Mouse (Mus musculus): ENCODE measurements around the gene Adgrv1. TPM values are rescaled to one million over a fixed set of nuclear protein-coding genes. Genes with fewer than 3 reads are reported as not detected.

Gene Adgrv1
- polyA plus RNA-seq, 1 experiment from 2014 or later = 2.0 TPM

DNA sequence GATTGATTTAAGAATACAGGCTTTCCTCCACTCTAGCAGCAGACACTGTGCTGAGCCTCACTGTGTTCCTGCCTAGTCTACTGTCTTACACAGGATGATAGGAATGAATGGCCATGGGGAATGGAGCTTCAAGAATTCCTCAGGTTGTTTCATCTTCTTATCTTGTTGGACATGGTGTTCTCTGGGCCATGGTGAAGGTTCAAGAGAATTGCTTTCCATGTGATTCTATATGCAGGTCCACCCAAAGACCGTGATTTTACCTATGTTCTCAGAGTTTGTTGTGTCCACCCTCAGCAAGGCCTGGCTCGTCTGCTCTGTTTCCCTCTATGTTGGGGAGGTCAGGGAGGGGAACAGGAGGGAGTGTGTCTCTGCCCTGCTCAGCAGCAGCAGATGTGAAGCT, 26.0 kb downstream of the Adgrv1 start:
- WGBS = 67% methylated on average over 2 of the region's 2 CpGs
- H3K9me3 ChIP-seq (replicated peaks) = no peaks in the 10 kb centered on the region; the same call in 1 of the 2 replicates
- H3K4me3 ChIP-seq (replicated peaks) = no peak overlapping the region
- H3K27ac ChIP-seq (replicated peaks) = no peak overlapping the region
- H3K27me3 ChIP-seq = no peaks in the 10 kb centered on the region
- ATAC-seq (ENCODE audit: insufficient number of reproducible peaks, low FRiP score, low TSS enrichment, low read depth) = no peak
- no peak overlapping the region for H3K4me2 ChIP-seq (replicated peaks)
- no peaks in the 10 kb centered on the region for H3K36me3 ChIP-seq
- no peaks in the 10 kb centered on the region for H3K4me1 ChIP-seq
- no peak overlapping the region for H3K9ac ChIP-seq

- H3K27me3 ChIP-seq = no peaks in the 10 kb centered on the region
- H3K9ac ChIP-seq = no peak overlapping the region
- 63% methylated on average over 9 of the region's 9 CpGs for WGBS
- H3K9me3 ChIP-seq (replicated peaks) = no peaks in the 10 kb centered on the region
- H3K4me1 ChIP-seq = no peaks in the 10 kb centered on the region
- no peak overlapping the region for H3K27ac ChIP-seq (replicated peaks)
- ATAC-seq (ENCODE audit: insufficient number of reproducible peaks, low FRiP score, low TSS enrichment, low read depth) = no peak
- H3K4me3 ChIP-seq (replicated peaks) = no peak overlapping the region
- no peak overlapping the region for H3K4me2 ChIP-seq (replicated peaks)
- no peaks in the 10 kb centered on the region for H3K36me3 ChIP-seq
Measured at GRCm38 (mm10) chr13:81596910-81597607, 35.9 kb downstream of the Adgrv1 start.

GRCm38 (mm10) chr13:81578692-81579091, 54.3 kb downstream of the Adgrv1 start:
- ATAC-seq (ENCODE audit: insufficient number of reproducible peaks, low FRiP score, low TSS enrichment, low read depth) = no peak
- Histone ChIP-seq H3K36me3 (no peaks in the 10 kb centered on the region), H3K4me2 (replicated peaks) (no peak overlapping the region), H3K9ac (no peak overlapping the region), H3K4me3 (replicated peaks) (no peak overlapping the region), H3K27ac (replicated peaks) (no peak overlapping the region), H3K9me3 (replicated peaks) (no peaks in the 10 kb centered on the region), H3K27me3 (no peaks in the 10 kb centered on the region), H3K4me1 (no peaks in the 10 kb centered on the region)
- WGBS = 90% methylated on average over 8 of the region's 8 CpGs

- Histone ChIP-seq H3K4me1 (peaks cover 6% of the 10 kb centered on the region; the same call in 1 of the 2 replicates), H3K9me3 (replicated peaks) (no peaks in the 10 kb centered on the region), H3K36me3 (no peaks in the 10 kb centered on the region), H3K4me3 (replicated peaks) (no peak overlapping the region), H3K9ac (no peak overlapping the region), H3K4me2 (replicated peaks) (no peak overlapping the region), H3K27me3 (no peaks in the 10 kb centered on the region), H3K27ac (replicated peaks) (no peak overlapping the region)
- no peak for ATAC-seq (ENCODE audit: insufficient number of reproducible peaks, low FRiP score, low TSS enrichment, low read depth)
- 64% methylated on average over 12 of the region's 12 CpGs for WGBS
Measured at GRCm38 (mm10) chr13:81570241-81570821, 62.6 kb downstream of the Adgrv1 start.

DNA sequence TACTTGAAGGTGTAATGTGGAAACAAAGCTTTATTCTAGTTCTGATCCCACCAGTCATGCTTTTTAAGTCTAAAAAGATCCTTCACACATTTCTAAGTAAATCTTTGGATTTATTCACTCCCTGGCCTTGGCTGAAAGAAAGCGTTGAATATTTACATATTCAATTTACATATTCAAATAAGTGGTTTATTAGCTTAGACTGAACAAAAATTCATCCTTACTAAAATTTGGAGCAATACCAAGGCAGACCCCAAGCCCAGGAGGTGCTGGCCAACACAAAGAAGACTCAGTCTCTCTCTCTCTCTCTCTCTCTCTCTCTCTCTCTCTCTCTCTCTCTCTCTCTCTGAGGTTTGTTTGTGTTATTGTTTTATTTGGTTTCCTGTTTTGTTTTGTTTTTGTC, 82.9 kb downstream of the Adgrv1 start:
- no peaks in the 10 kb centered on the region for H3K4me1 ChIP-seq
- H3K4me2 ChIP-seq (replicated peaks) = no peak overlapping the region
- H3K9me3 ChIP-seq (replicated peaks) = no peaks in the 10 kb centered on the region
- 74% methylated on average over 1 of the region's 1 CpGs for WGBS
- no peaks in the 10 kb centered on the region for H3K27me3 ChIP-seq
- no peaks in the 10 kb centered on the region for H3K36me3 ChIP-seq
- no peak for ATAC-seq (ENCODE audit: insufficient number of reproducible peaks, low FRiP score, low TSS enrichment, low read depth)
- H3K27ac ChIP-seq (replicated peaks) = no peak overlapping the region
- no peak overlapping the region for H3K4me3 ChIP-seq (replicated peaks)
- no peak overlapping the region for H3K9ac ChIP-seq

DNA sequence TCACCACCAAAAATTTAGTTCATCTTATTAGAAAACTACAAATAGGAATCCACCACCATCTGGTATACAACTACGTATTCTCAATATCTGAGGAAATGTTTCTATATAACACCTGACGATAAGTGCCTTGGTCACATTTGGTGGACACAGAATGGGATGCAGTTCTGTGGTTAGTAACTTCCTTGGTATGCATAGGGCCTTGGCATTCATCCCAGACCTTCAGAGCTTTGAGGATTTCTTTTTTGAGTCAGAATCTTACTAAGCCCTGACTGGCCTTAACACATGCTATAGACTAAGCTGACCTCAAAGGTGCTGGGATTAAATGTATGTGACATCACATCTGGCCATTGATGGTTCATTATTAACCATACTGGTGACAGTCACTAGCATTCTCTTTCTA, 98.0 kb downstream of the Adgrv1 start:
- no peaks in the 10 kb centered on the region for H3K4me1 ChIP-seq
- H3K4me2 ChIP-seq (replicated peaks) = no peak overlapping the region
- H3K36me3 ChIP-seq = no peaks in the 10 kb centered on the region
- H3K4me3 ChIP-seq (replicated peaks) = no peak overlapping the region
- H3K9ac ChIP-seq = no peak overlapping the region
- H3K27me3 ChIP-seq = no peaks in the 10 kb centered on the region
- 76% methylated on average over 2 of the region's 2 CpGs for WGBS
- H3K27ac ChIP-seq (replicated peaks) = no peak overlapping the region
- H3K9me3 ChIP-seq (replicated peaks) = no peaks in the 10 kb centered on the region
- no peak for ATAC-seq (ENCODE audit: insufficient number of reproducible peaks, low FRiP score, low TSS enrichment, low read depth)

GRCm38 (mm10) chr13:81526687-81527086, 106.3 kb downstream of the Adgrv1 start:
- Histone ChIP-seq H3K4me1 (no peaks in the 10 kb centered on the region), H3K27ac (replicated peaks) (no peak overlapping the region), H3K27me3 (no peaks in the 10 kb centered on the region), H3K9me3 (replicated peaks) (no peaks in the 10 kb centered on the region), H3K36me3 (no peaks in the 10 kb centered on the region), H3K9ac (no peak overlapping the region), H3K4me2 (replicated peaks) (no peak overlapping the region), H3K4me3 (replicated peaks) (no peak overlapping the region)
- no peak for ATAC-seq (ENCODE audit: insufficient number of reproducible peaks, low FRiP score, low TSS enrichment, low read depth)
- 54% methylated on average over 4 of the region's 4 CpGs for WGBS

- Histone ChIP-seq H3K4me1 (no peaks in the 10 kb centered on the region), H3K4me2 (replicated peaks) (no peak overlapping the region), H3K9ac (no peak overlapping the region), H3K9me3 (replicated peaks) (no peaks in the 10 kb centered on the region), H3K27me3 (no peaks in the 10 kb centered on the region), H3K27ac (replicated peaks) (no peak overlapping the region), H3K36me3 (no peaks in the 10 kb centered on the region), H3K4me3 (replicated peaks) (no peak overlapping the region)
- ATAC-seq (ENCODE audit: insufficient number of reproducible peaks, low FRiP score, low TSS enrichment, low read depth) = no peak
- WGBS = 86% methylated on average over 7 of the region's 7 CpGs
Measured at GRCm38 (mm10) chr13:81510142-81510541, 122.8 kb downstream of the Adgrv1 start.

- ATAC-seq (ENCODE audit: insufficient number of reproducible peaks, low FRiP score, low TSS enrichment, low read depth) = no peak
- H3K9ac ChIP-seq = no peak overlapping the region
- H3K27me3 ChIP-seq = no peaks in the 10 kb centered on the region
- H3K4me2 ChIP-seq (replicated peaks) = no peak overlapping the region
- no peaks in the 10 kb centered on the region for H3K4me1 ChIP-seq
- H3K36me3 ChIP-seq = no peaks in the 10 kb centered on the region
- no peak overlapping the region for H3K4me3 ChIP-seq (replicated peaks)
- 44% methylated on average over 3 of the region's 3 CpGs for WGBS
- H3K27ac ChIP-seq (replicated peaks) = no peak overlapping the region
- H3K9me3 ChIP-seq (replicated peaks) = no peaks in the 10 kb centered on the region
Measured at GRCm38 (mm10) chr13:81497035-81497434, 135.9 kb downstream of the Adgrv1 start.

- Histone ChIP-seq H3K36me3 (no peaks in the 10 kb centered on the region), H3K9ac (no peak overlapping the region), H3K27me3 (no peaks in the 10 kb centered on the region), H3K4me2 (replicated peaks) (no peak overlapping the region), H3K27ac (replicated peaks) (no peak overlapping the region), H3K4me1 (no peaks in the 10 kb centered on the region), H3K4me3 (replicated peaks) (no peak overlapping the region), H3K9me3 (replicated peaks) (no peaks in the 10 kb centered on the region)
- ATAC-seq (ENCODE audit: insufficient number of reproducible peaks, low FRiP score, low TSS enrichment, low read depth) = no peak
- 69% methylated on average over 7 of the region's 7 CpGs for WGBS
Measured at GRCm38 (mm10) chr13:81491971-81492370, 141.0 kb downstream of the Adgrv1 start.

GRCm38 (mm10) chr13:81486980-81487379, 146.0 kb downstream of the Adgrv1 start:
- no peak for ATAC-seq (ENCODE audit: insufficient number of reproducible peaks, low FRiP score, low TSS enrichment, low read depth)
- H3K4me3 ChIP-seq (replicated peaks) = no peak overlapping the region
- no peaks in the 10 kb centered on the region for H3K4me1 ChIP-seq
- H3K27me3 ChIP-seq = no peaks in the 10 kb centered on the region
- no peak overlapping the region for H3K4me2 ChIP-seq (replicated peaks)
- no peak overlapping the region for H3K9ac ChIP-seq
- H3K36me3 ChIP-seq = no peaks in the 10 kb centered on the region
- H3K9me3 ChIP-seq (replicated peaks) = no peaks in the 10 kb centered on the region
- no peak overlapping the region for H3K27ac ChIP-seq (replicated peaks)

- H3K4me3 ChIP-seq (replicated peaks) = no peak overlapping the region
- no peak overlapping the region for H3K4me2 ChIP-seq (replicated peaks)
- H3K27ac ChIP-seq (replicated peaks) = no peak overlapping the region
- H3K36me3 ChIP-seq = no peaks in the 10 kb centered on the region
- H3K9ac ChIP-seq = no peak overlapping the region
- ATAC-seq (ENCODE audit: insufficient number of reproducible peaks, low FRiP score, low TSS enrichment, low read depth) = no peak
- no peaks in the 10 kb centered on the region for H3K27me3 ChIP-seq
- H3K4me1 ChIP-seq = no peaks in the 10 kb centered on the region
- H3K9me3 ChIP-seq (replicated peaks) = no peaks in the 10 kb centered on the region
Measured at GRCm38 (mm10) chr13:81473750-81474149, 159.2 kb downstream of the Adgrv1 start.

Data from embryonic facial prominence, embryonic 15.5 days (tissue).